Mouse (Mus musculus) ES-Bruce4 (cell line): ENCODE data around the gene Phpt1. TPM values are rescaled to one million over a fixed set of nuclear protein-coding genes. Genes with fewer than 3 reads are reported as not detected.

Source experiments
- H3K27ac ChIP-seq: 2 replicates; pipeline ENCODE4 v1.5.1; 2012; ENCODE audit warnings: low read length, inconsistent platforms; ENCODE audit not compliant: insufficient read depth
- H3K27me3 ChIP-seq: 2 replicates; pipeline ENCODE4 v1.6.1; 2012; ENCODE audit warnings: mild to moderate bottlenecking, low read length, inconsistent platforms; ENCODE audit not compliant: control insufficient read depth, poor library complexity, insufficient read depth, severe bottlenecking
- H3K36me3 ChIP-seq: 2 replicates; pipeline ENCODE4 v1.6.1; 2012; ENCODE audit warnings: inconsistent platforms, mild to moderate bottlenecking, low read length, moderate library complexity; ENCODE audit not compliant: control insufficient read depth, poor library complexity, insufficient read depth, severe bottlenecking
- H3K4me1 ChIP-seq: one replicate; pipeline ENCODE4 v1.8.1; 2011; ENCODE audit warnings: low read length; ENCODE audit not compliant: control insufficient read depth, insufficient read depth
- H3K4me3 ChIP-seq: 2 replicates; pipeline ENCODE4 v1.5.1; 2011; ENCODE audit warnings: low read depth, mild to moderate bottlenecking, low read length
- H3K9ac ChIP-seq: 2 replicates; pipeline ENCODE4 v1.6.1; 2012; ENCODE audit warnings: low read depth, mild to moderate bottlenecking, inconsistent platforms; ENCODE audit not compliant: poor library complexity, severe bottlenecking
- H3K9me3 ChIP-seq: replicated peaks from 2 replicates; pipeline ENCODE4 v1.6.1; 2012; ENCODE audit warnings: mild to moderate bottlenecking, low read length, inconsistent platforms; ENCODE audit not compliant: control insufficient read depth, poor library complexity, insufficient read depth, severe bottlenecking
- CTCF ChIP-seq: IDR thresholded peaks from one replicate; pipeline ENCODE4 v1.8.1; 2011; ENCODE audit warnings: low read depth, low read length
- EP300 ChIP-seq: IDR thresholded peaks from 2 replicates; pipeline ENCODE4 v1.6.1; 2011; ENCODE audit warnings: low read depth, low read length; ENCODE audit not compliant: insufficient read depth
- POLR2A ChIP-seq: IDR thresholded peaks from one replicate; pipeline ENCODE4 v1.8.1; 2011; ENCODE audit warnings: low read length; ENCODE audit not compliant: insufficient read depth
- polyA plus RNA-seq: library from polyadenylated mRNA; stranded (reverse); fragments of >200 nt; gene quantifications from 2 replicates; pipeline ENCODE4 v1.2.4, GENCODE M21; 2011; ENCODE audit warnings: low read depth; ENCODE audit not compliant: missing spikeins, insufficient read depth, insufficient read length

The Phpt1 gene
- 37.0 and 47.9 TPM in 2 replicates for polyA plus RNA-seq

DNA sequence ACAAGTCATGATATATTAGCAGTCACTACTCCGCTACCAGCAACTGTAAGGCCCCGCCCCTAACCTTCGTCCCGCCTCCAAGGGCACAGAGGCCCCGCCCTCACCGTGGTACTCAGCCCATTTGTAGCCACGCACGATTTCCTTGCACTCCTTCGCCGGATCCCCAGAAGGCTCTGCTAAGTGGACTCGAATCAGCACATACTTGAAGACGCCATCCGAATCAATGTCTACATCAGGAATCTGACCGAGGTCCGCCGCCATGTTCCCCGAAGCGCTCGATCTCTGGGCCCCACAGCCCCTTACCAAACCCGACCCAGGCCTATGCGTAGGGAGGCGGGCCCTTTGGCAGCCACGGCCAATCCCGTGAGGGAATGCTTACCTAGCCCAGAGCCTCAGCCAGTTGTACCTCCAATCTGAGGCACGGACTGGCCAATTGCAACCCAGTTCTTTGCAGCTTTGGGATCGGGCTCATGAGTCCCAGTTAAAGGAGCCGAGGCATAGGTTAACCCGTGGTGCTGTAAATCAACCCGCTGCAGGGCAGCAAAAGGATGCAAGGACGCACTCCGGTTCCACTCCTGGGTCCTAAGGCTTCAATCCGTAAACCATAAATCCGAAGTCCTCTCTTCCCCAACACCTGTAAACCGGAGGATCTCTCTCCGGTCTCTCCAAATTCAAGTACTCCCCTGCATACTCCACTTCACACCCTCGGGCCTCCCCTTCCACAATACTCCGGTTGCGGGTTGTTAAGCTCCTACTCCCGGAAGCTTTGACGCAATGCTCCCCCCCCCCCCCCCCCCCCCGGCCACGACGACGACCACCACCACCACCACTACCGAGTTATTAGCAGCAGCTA, at the start of gene Phpt1, which contains the start of gene Mamdc4:
Gene Phpt1, minus strand, starts transcription at position 646 of the 853 bp plus-strand sequence.
Gene Mamdc4, minus strand, starts transcription at position 267 of the 853 bp plus-strand sequence.
- Histone ChIP-seq H3K4me1 (peaks cover 2% of the 10 kb centered on the region), H3K27ac (peak within 1 kb of the TSS; percentile 45), H3K9ac (peak within 1 kb of the TSS; percentile 64), H3K4me3 (peak within 1 kb of the TSS; percentile 85), H3K36me3 (no peaks in the 10 kb centered on the region), H3K9me3 (no peaks in the 10 kb centered on the region), H3K27me3 (peaks cover 5% of the 10 kb centered on the region; the same call in 1 of the 2 replicates)
- TF ChIP-seq EP300 (no peak), POLR2A (peak; percentile 16)

DNA sequence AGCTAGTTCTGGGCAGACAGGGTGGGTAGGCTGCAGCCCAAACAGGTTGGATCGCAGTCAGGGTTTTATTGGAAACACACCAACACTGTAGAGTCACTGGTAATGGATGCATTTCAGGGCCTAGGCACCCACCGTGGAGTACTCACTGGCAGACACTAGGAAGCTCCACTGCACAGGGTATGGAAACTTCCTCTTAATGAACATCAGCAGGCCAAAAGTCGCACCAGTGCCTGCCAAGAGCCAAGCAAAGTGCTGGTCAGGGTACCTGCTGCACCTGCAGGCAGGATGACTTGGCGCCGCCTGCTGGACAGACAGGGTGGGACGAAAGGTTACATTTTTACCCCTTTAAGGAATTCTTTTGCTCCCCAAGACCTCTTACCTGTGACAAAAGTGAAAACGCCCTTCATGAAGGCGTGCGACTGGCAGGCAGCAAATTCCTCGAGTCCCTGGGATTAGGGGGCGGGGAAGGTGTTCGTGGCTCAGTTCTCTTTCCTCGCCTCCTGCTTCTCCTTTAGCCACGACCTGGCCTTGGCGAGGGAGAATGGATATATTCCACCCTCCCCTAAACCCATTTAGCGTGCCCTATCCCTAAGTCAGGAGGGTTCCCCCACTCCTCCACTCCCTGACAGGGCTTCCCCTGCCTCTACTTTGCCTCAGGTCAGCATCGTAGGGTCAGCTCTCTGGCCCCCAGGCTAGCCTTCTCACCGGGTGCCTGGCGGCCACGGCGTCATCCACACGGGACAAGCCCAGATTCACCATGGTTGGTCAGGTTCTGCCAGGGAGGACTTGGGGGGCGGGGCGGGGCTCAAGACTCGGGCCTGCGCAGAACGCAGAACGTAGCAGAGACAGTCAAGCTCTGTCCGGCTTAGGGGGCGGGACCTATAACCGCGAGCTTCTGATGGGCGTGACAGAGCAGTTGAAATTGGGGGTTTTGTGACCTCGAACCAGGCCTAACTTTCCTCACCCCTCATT, 46.5 kb upstream of the Phpt1 start, which contains the start of gene Tmem141:
Gene Tmem141, minus strand, starts transcription at position 777 of the 972 bp plus-strand sequence.
- Histone ChIP-seq H3K4me3 (peak within 1 kb of the TSS; percentile 86), H3K27me3 (0 out of 2 replicates have a peak, but pooled peaks cover 1% of the 10 kb centered on the region), H3K9me3 (no peaks in the 10 kb centered on the region), H3K27ac (no peak within 1 kb of the TSS), H3K9ac (peak within 1 kb of the TSS; percentile 42), H3K4me1 (no peaks in the 10 kb centered on the region), H3K36me3 (no peaks in the 10 kb centered on the region)
- TF ChIP-seq POLR2A (no peak), CTCF (peak; percentile 88), EP300 (no peak)

DNA sequence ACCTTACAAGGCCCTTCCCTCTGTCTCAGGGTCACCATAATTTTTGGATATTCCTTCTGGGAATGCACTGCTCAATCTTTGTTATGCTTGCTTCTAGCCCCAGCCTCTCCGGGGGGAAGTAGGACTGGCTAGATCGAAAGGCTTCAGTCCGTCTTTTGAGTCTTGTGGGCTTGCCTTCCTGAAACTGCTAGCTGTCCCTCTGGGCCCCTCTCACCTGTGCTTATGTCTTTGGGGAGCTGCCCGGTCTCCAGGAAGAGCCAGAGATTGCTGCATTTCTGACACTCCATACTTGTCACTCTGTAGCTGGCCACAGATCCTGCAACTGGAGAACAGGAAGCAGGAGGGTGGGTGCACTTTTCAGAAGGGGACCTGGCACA, 45.8 kb upstream of the Phpt1 start:
- no peaks in the 10 kb centered on the region for H3K9me3 ChIP-seq
- TF ChIP-seq EP300 (no peak), CTCF (no peak), POLR2A (no peak)
- H3K4me3 ChIP-seq = no peak overlapping the region
- no peak overlapping the region for H3K27ac ChIP-seq
- 0 out of 2 replicates have a peak, but pooled peaks cover 1% of the 10 kb centered on the region for H3K27me3 ChIP-seq
- no peak overlapping the region for H3K9ac ChIP-seq
- H3K4me1 ChIP-seq = no peaks in the 10 kb centered on the region
- no peaks in the 10 kb centered on the region for H3K36me3 ChIP-seq

- Histone ChIP-seq H3K36me3 (no peaks in the 10 kb centered on the region), H3K27ac (no peak overlapping the region), H3K9ac (no peak overlapping the region), H3K4me1 (no peaks in the 10 kb centered on the region), H3K9me3 (no peaks in the 10 kb centered on the region), H3K4me3 (no peak overlapping the region), H3K27me3 (0 out of 2 replicates have a peak, but pooled peaks cover 1% of the 10 kb centered on the region)
- TF ChIP-seq EP300 (no peak), POLR2A (no peak), CTCF (no peak)
Observed at GRCm38 (mm10) chr2:25620386-25620785, 45.4 kb upstream of the Phpt1 start.

GRCm38 (mm10) chr2:25617578-25617977, 42.6 kb upstream of the Phpt1 start, which contains the start of gene Ccdc183:
Ccdc183 (minus strand) TSS chr2:25617678.
- Histone ChIP-seq H3K4me3 (peak within 1 kb of the TSS; percentile 14), H3K27me3 (0 out of 2 replicates have a peak, but pooled peaks cover 1% of the 10 kb centered on the region), H3K27ac (no peak within 1 kb of the TSS)

More at GRCm38 (mm10) chr2:25617578-25617977, 42.6 kb upstream of the Phpt1 start, which contains the start of gene Ccdc183:
- H3K4me1 ChIP-seq = no peaks in the 10 kb centered on the region
- no peaks in the 10 kb centered on the region for H3K36me3 ChIP-seq
- no peak for TF ChIP-seq EP300
- no peak for TF ChIP-seq CTCF
- TF ChIP-seq POLR2A = no peak
- no peak within 1 kb of the TSS for H3K9ac ChIP-seq
- H3K9me3 ChIP-seq = no peaks in the 10 kb centered on the region
